Mouse (Mus musculus) c-Kit-positive CD71-positive TER-119-negative erythroid progenitor cells, embryonic 14.5 days (primary cell): ENCODE measurements around the gene Upf2.
"Not testable (repeated sequence)": the region's sequence is repeated elsewhere in the genome, so short reads cannot be mapped to it uniquely, and the experiment has no call there.

Experiments used
- DNase-seq: peaks from one replicate; pipeline ENCODE4 v3.0.0-alpha.2; 2013; ENCODE audit warnings: low read depth

Gene Upf2

GRCm38 (mm10) chr2:6071598-6072440 lies 120.5 kb downstream of the Upf2 start:
- no peak for DNase-seq

DNA sequence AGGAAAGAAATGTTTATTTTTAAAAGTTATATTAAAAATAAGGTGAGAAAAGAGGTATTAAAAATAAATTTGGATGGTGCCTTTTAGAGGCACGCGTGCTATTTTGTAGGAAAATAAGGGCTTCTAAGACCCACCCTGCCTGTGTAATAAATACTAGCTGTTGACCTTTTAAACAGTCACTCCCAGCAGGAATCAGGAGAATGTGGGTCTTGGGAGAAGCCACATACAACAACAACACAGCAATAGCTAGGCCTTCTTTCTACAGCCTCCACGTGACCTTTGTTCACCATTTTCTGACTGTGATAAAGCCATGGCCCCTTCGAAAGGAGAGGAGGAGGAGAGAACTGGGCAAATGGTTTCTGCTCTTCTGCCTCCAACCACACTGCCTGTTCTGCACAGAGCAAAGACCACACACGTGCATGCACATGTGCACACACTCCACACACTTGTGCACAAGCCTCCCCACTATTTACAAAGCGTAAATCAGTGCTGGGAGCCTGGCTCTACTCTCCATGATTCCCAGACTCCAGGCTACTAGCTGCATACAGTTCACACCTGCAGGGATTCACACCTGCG lies 121.5 kb downstream of the Upf2 start:
- DNase-seq, result no peak

GRCm38 (mm10) chr2:6074891-6075529 lies 123.7 kb downstream of the Upf2 start:
- no peak for DNase-seq

DNA sequence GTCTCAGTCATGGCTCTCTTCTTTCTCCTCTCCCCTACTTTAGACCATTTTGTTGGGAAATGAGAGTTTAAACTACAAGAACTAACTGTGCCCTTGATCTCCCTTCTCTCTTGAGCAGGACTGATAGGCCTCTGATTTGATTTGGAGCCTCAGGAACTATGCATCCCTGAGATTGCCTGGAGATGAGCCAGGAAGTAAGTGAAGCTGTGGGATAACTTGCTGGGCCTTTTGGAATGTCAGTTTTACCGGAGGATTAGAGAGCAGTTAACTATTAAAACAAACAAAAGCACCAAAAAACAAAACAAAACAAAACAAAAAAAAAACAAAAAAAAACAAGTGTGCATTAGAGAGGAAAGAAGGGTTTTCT lies 124.2 kb downstream of the Upf2 start:
- no peak for DNase-seq

- DNase-seq, result no peak
Observed at GRCm38 (mm10) chr2:6080037-6080436, 128.8 kb downstream of the Upf2 start.

- no peak for DNase-seq
Observed at GRCm38 (mm10) chr2:6081108-6081507, 129.8 kb downstream of the Upf2 start.

DNA sequence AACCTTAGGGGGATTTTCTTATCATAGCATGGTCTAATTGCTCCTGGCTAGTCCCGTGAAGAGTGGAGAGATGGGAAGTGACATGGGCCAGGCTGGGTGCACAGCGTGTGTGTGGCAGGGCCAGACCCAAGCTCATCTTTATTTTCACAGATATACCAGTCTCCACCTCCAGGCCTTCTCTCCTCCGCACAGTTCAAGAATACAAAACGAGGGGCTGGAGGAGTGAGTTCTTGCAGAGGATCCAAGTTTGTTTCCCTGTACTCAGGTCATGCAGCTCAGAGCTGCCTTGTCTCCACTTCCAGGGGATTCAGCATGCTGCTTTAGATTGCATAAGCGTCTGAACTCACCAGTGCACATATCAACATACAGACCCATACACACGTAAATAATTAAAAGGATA lies 131.3 kb downstream of the Upf2 start:
- no peak for DNase-seq

GRCm38 (mm10) chr2:6083696-6084095 lies 132.4 kb downstream of the Upf2 start:
- no peak for DNase-seq

DNA sequence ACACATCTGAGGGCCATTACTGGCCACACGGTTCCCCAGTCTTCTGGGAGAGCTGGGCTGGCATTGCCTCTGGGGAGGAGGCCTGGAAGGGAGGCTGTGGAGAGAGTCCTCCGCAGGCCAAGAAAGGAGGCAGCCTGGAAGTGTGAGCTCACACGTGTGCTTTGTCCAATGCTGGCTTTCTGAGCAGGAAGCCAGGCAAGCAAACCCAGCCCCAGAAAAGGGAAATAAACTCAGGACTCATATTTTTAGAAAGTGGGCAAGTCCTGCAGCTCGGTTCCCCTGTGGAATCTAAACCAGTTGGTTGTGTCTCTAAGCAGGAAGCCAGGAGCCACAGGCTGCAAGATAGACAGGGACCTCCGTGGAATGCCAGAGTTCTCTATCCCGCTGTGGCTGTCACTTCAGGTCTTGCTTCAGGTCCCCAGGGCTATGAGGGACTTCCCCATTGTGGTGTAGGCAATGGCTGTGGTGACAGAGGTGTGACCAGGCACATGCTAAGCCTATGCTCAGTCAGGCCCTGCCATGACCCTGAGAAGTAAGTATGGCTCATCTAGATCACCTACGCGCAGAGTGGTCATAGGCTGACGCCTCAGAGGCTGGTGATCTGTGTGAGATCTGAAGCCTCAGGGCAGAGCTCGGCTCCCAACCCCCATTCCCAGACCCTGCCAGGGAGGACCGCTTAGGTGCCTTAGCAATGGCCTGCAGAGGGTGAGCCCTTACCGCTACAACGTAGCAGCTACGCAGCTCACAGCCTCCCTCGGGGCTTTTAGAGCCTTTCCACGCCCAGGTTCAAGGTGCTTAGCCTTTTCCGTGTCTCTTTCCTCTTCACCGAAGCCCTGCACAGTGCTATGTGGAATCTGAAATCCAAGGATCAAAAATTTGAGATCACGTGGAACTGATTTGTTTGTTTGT lies 134.6 kb downstream of the Upf2 start:
- no peak for DNase-seq

DNA sequence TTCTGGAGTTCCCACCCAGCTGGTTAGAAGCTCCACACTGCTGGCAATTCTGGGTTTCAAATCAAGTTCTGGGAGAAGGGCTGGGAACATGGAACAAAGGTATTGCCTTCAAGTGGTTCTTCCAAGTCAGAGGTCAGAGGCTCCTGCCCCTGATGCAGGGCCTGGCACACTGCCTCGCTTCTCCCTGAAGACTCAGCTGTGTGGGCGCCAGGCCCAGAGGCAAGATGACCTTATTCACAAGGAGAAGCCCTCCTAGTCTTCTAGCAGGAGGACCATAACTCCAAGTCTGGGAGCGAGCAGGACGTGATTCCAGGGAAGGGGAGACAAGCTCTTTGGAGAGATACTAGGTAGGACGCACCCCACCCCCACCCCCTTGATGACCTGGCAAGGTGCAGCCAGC lies 135.9 kb downstream of the Upf2 start:
- no peak for DNase-seq

- DNase-seq, result not testable (repeated sequence)
Observed at GRCm38 (mm10) chr2:6089941-6090340, 138.7 kb downstream of the Upf2 start.

DNA sequence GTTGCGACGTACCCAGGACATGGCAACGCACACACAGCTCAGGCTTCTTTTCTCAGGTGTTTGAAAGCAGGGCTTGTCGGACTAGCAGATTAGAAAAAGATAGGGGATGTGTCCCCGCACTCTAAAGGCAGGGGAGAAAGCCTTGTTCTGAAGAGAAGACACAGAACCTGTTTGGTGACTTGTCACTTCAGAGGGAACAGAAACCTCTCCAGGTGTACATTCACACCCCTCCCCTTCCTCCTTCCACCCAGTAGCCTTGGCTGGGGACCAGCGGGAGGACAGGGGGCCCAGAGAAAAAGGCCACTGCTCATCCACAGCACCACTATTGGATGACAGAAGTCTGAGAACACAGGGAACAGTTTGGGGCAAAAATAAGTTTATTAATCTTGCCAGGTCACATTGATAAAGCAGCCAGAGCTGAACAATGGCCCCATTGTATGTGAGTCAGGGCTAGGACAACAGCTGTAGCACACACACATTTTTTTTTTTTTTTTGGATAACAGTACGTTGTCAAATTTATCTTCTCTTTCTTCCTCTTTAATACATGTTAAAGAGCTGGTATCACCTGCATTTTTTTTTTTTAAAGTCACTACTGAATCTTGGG lies 145.9 kb downstream of the Upf2 start:
- no peak for DNase-seq

DNA sequence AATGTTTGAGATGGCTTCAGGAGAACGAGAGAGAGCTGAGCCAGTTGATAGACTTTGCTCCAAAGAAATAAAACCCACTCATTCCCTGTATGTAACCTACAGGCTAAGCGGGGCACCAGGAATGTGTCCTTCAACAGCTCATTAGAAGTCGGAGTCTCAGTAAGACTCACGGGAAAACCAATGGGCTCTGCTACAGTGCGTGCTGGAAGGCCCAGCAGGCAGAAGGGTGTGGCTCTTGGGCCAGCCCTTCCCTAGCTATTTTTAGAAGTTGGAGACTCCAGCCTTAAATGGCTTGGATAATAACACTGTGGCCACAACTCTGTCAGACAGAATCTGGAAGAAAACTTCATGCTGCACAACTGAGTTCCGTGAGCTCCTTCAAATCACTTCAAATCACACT lies 147.7 kb downstream of the Upf2 start:
- DNase-seq, result no peak

DNA sequence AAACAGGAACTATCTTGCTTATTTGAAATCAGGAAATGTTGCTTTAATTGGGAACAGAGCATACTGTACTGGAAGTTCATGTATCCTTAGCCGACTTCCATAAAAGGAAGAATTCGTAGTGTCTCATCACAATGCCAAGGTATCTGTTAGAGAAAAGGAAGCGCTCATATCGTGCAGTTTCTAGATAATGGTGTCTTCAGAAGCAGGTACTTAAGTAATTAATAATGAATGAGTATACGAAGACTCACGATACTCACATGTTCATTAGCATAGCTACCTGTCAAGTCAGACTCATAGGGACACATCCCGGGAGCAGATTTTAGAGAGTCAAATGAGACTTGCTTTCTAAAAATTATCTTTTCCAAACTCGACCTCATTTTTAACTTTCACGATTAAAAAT lies 148.2 kb downstream of the Upf2 start:
- no peak for DNase-seq

DNA sequence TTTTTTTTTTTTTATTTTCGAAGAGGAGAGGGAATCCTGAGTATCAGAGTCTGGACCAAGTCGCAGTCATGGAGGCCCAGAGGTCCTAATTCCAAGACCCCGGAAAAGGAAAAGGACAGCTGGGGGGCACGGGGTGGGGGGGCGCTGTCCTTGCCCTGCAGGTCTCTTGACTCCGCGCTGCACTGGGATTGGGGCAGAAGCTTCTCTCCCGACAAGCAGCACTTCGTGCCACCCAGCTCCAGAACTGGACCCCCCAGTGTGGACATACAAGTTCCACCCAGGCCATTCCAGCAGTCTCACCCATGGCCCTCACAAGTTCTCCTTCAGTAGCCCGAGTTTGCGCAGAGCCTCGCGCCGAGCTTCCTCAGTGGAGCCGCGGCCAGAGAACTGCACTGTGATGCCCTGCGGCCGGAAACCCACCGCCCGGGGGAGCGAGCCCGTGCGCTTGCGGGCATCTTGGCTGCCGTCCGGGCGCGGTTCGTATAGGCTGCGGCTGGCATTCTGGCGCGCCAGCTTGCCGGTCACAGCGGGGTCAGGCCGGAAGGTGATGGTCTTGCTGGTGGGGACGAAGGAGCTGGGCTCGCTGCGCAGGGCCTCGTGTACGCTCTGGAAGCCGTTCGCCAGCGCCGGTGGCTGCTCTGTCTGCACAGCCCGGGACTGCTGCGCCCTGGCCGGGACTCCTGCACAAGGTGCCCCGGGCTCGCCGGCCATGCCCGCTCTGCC lies 148.9 kb downstream of the Upf2 start:
- no peak for DNase-seq

GRCm38 (mm10) chr2:6100755-6101154 lies 149.5 kb downstream of the Upf2 start:
- no peak for DNase-seq

DNA sequence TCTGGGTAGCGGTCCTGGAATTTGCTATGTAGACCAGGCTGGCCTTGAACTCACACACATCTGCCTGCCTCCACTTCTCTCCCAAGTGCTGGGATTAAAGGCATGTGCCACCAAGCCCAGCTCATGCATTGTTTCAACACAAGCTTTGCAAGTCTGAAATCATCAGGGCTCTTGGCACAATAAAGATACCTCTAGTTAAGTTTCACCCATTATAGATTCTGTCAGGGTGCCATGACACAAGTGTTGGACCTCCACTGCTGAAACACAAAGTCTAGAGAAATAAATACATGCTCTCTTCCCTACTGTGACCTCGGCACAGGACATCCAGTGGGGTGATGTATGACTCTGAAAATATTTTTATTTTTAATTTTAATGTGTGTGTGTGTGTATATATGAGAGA lies 154.2 kb downstream of the Upf2 start:
- DNase-seq, result no peak
